Mouse (Mus musculus) bone marrow macrophage, adult 2 months (primary cell): ENCODE results near the gene Sod2.
"Not testable (repeated sequence)": the region's sequence is repeated elsewhere in the genome, so short reads cannot be mapped to it uniquely, and the experiment has no call there.

Experiments used
- CTCF ChIP-seq: IDR thresholded peaks from 2 replicates; pipeline ENCODE4 v1.5.1; 2012; ENCODE audit warnings: low read depth, mild to moderate bottlenecking, low read length, moderate library complexity
- POLR2A ChIP-seq: IDR thresholded peaks from 2 replicates; pipeline ENCODE4 v1.6.1; 2012; ENCODE audit warnings: mild to moderate bottlenecking, low read depth, low read length, borderline replicate concordance

- TF ChIP-seq CTCF, POLR2A: not testable (repeated sequence)
Measured at GRCm38 (mm10) chr17:13069227-13069626, 62.6 kb downstream of the Sod2 start.
